Mouse (Mus musculus) liver, embryonic 14.5 days (tissue): Measurements from ENCODE around the gene Pgk1. TPM values are rescaled to one million over a fixed set of nuclear protein-coding genes. Genes with fewer than 3 reads are reported as not detected.

Source experiments
- ATAC-seq: fragments of 200-750 bp; cut with Nextera tagmentation; 2 replicates; pipeline ENCODE4 v1.8.0; 2017; ENCODE audit warnings: moderate number of reproducible peaks, mild to moderate bottlenecking, moderate library complexity; ENCODE audit not compliant: insufficient read depth
- DNase-seq, 3 experiments: peaks; one replicate each; pipeline ENCODE4 v3.0.0-alpha.2; 2012 to 2013; ENCODE audit warnings: low read depth in 3 of 3, low spot score in 3 of 3
- H3K27ac ChIP-seq: fragments of 300-500 bp; sonication (generic); 2 replicates; pipeline ENCODE4 v1.5.1; 2014; ENCODE audit warnings: moderate library complexity, mild to moderate bottlenecking, control low read depth, inconsistent platforms
- H3K27me3 ChIP-seq: fragments of 300-500 bp; sonication (generic); 2 replicates; pipeline ENCODE4 v1.6.1; 2014; ENCODE audit warnings: mild to moderate bottlenecking, low read length, moderate library complexity; ENCODE audit not compliant: control insufficient read depth, insufficient read depth
- H3K36me3 ChIP-seq: fragments of 300-500 bp; sonication (generic); replicated peaks from 2 replicates; pipeline ENCODE4 v1.6.1; 2014; ENCODE audit warnings: low read depth; ENCODE audit not compliant: control insufficient read depth, insufficient read depth
- H3K4me1 ChIP-seq, 2 experiments: fragments of 200-500 bp in 1 of 2; fragments of 300-500 bp in 1 of 2; sonication (generic) in 1 of 2; replicated peaks; 2 replicates each; pipeline ENCODE4 v1.6.1; 2012 to 2014; ENCODE audit warnings: antibody characterized with exemption in 1 of 2, inconsistent platforms in 1 of 2, low read length in 1 of 2; ENCODE audit not compliant: control insufficient read depth in 2 of 2, insufficient read depth in 2 of 2
- H3K4me2 ChIP-seq: fragments of 300-500 bp; sonication (generic); 2 replicates; pipeline ENCODE4 v1.6.1; 2014; ENCODE audit warnings: low read depth, mild to moderate bottlenecking, control low read depth, moderate library complexity
- H3K4me3 ChIP-seq, 2 experiments: fragments of 200-500 bp in 1 of 2; fragments of 300-500 bp in 1 of 2; sonication (generic) in 1 of 2; 2 replicates each; pipeline ENCODE4 v1.5.1; 2012 to 2014; ENCODE audit warnings: low read depth in 2 of 2, low read length in 2 of 2, mild to moderate bottlenecking in 2 of 2, control low read depth in 1 of 2, inconsistent platforms in 1 of 2, moderate library complexity in 1 of 2; ENCODE audit not compliant: insufficient read depth in 1 of 2
- H3K9ac ChIP-seq: fragments of 300-500 bp; sonication (generic); replicated peaks from 2 replicates; pipeline ENCODE4 v1.6.1; 2014; ENCODE audit warnings: mild to moderate bottlenecking, control low read depth, moderate library complexity
- H3K9me3 ChIP-seq: fragments of 300-500 bp; sonication (generic); 2 replicates; pipeline ENCODE4 v1.6.1; 2016; ENCODE audit warnings: low read length, mixed read lengths; ENCODE audit not compliant: control insufficient read depth
- CTCF ChIP-seq: IDR thresholded peaks from 2 replicates; pipeline ENCODE4 v1.5.1; 2016; ENCODE audit warnings: antibody characterized with exemption, low read depth, control low read depth
- EP300 ChIP-seq: IDR thresholded peaks from 2 replicates; pipeline ENCODE4 v1.6.1; 2016; ENCODE audit warnings: antibody characterized with exemption, low read depth
- WGBS: fragments of 180-500 bp; shearing (Covaris S2); extraction: QIAGEN DNeasy Blood & Tissue Kit; methylation state at CpG from one replicate; pipeline ENCODE4 v1.1.7; 2014; ENCODE audit not compliant: insufficient replicate concordance; 5-methylcytosine and 5-hydroxymethylcytosine counted together
- polyA plus RNA-seq, 2 experiments: library from polyadenylated mRNA; depleted of rRNA in 1 of 2; stranded (reverse) in 1 of 2; unstranded in 1 of 2; fragments of >200 nt; fragmentation: Nextera tagmentation in 1 of 2; extraction: Ambion mirVana in 1 of 2; gene quantifications; 2 replicates each; pipeline versions ENCODE4 v1.2.1 to v1.2.3; 2012 to 2014

The Pgk1 gene
- polyA plus RNA-seq (2012; rRNA removed), result 99.2 and 148 TPM in 2 replicates
- polyA plus RNA-seq (2014; fragmentation: Nextera tagmentation; extraction: Ambion mirVana), result 133 and 153 TPM in 2 replicates

- DNase-seq, result peak; percentile 89 to 91 (median 91)
- WGBS, result 10% methylated on average over 36 of the region's 55 CpGs
These were observed at the start of gene Pgk1 for GRCm38 (mm10) chrX:106186713-106187649. TSS of gene Pgk1 (plus strand) at chrX:106187100.

GRCm38 (mm10) chrX:106139309-106140070, 47.4 kb upstream of the Pgk1 start:
- ATAC-seq, result no peak
- no peak for DNase-seq
- Histone ChIP-seq H3K36me3 (no peaks in the 10 kb centered on the region), H3K9ac (no peak overlapping the region), H3K27me3 (no peaks in the 10 kb centered on the region), H3K4me1 (peaks cover 0 to 2% of the 10 kb centered on the region in 2 experiments; a peak in 1 of 4 replicates), H3K4me2 (no peak overlapping the region), H3K9me3 (no peaks in the 10 kb centered on the region), H3K4me3 (no peak overlapping the region), H3K27ac (no peak overlapping the region)
- WGBS, result 48% methylated on average over 13 of the region's 13 CpGs
- no peak for TF ChIP-seq CTCF

More at GRCm38 (mm10) chrX:106186713-106187649, at the start of gene Pgk1:
- Histone ChIP-seq H3K4me2 (peak within 1 kb of the TSS; percentile 78), H3K4me3 (peak within 1 kb of the TSS; percentile 60 to 65), H3K27ac (peak within 1 kb of the TSS; percentile 49), H3K4me1 (peaks cover 0 to 16% of the 10 kb centered on the region in 2 experiments; a peak in 2 of 4 replicates), H3K36me3 (no peaks in the 10 kb centered on the region), H3K9me3 (no peaks in the 10 kb centered on the region), H3K27me3 (no peaks in the 10 kb centered on the region), H3K9ac (peak within 1 kb of the TSS; percentile 65)
- peak; percentile 98 for ATAC-seq
- TF ChIP-seq EP300, result peak; percentile 31; the same call in 1 of the 2 replicates
- peak; percentile 45; the same call in 1 of the 2 replicates for TF ChIP-seq CTCF

GRCm38 (mm10) chrX:106142936-106143335, 44.0 kb upstream of the Pgk1 start, which contains the start of gene Tlr13:
TSS of gene Tlr13 (plus strand) at chrX:106143204.
- H3K4me2 ChIP-seq, result no peak within 1 kb of the TSS
- no peak for DNase-seq
- H3K4me3 ChIP-seq, result no peak within 1 kb of the TSS
- TF ChIP-seq CTCF, result no peak
- TF ChIP-seq EP300, result no peak
- H3K9me3 ChIP-seq, result no peaks in the 10 kb centered on the region
- no peak within 1 kb of the TSS for H3K27ac ChIP-seq
- 45% methylated on average over 6 of the region's 6 CpGs for WGBS
- no peaks in the 10 kb centered on the region for H3K27me3 ChIP-seq
- no peaks in the 10 kb centered on the region for H3K4me1 ChIP-seq
- H3K36me3 ChIP-seq, result no peaks in the 10 kb centered on the region
- ATAC-seq, result no peak
- H3K9ac ChIP-seq, result no peak within 1 kb of the TSS

GRCm38 (mm10) chrX:106148185-106148584, 38.7 kb upstream of the Pgk1 start:
- Histone ChIP-seq H3K9ac (no peak overlapping the region), H3K27me3 (no peaks in the 10 kb centered on the region), H3K27ac (no peak overlapping the region), H3K36me3 (no peaks in the 10 kb centered on the region), H3K4me2 (no peak overlapping the region), H3K4me3 (no peak overlapping the region), H3K9me3 (no peaks in the 10 kb centered on the region), H3K4me1 (peaks cover 0 to 9% of the 10 kb centered on the region in 2 experiments; a peak in 2 of 4 replicates)
- ATAC-seq (no peak), DNase-seq (no peak)
- no peak for TF ChIP-seq CTCF
- TF ChIP-seq EP300, result no peak
- 72% methylated on average over 1 of the region's 1 CpGs for WGBS
